Mouse (Mus musculus): ENCODE measurements around the gene Apold1. TPM values are rescaled to one million over a fixed set of nuclear protein-coding genes. Genes with fewer than 3 reads are reported as not detected.

The Apold1 gene
- total RNA-seq (2021): 1 to 10 TPM; 1.6 to 4.9 TPM
- long read RNA-seq, experiment 1, partial matches to known transcripts: 0 of 2 reads
- long read RNA-seq, experiment 1, other reads (novel, unspliced or antisense): 0 of 2 reads
- long read RNA-seq, experiment 2, transcript Apold1-201 (2 exons, 3,567 nt): major isoform, 5 of 5 reads
- long read RNA-seq, experiment 2, partial matches to known transcripts: 0 of 5 reads
- long read RNA-seq, experiment 2, other reads (novel, unspliced or antisense): 0 of 5 reads

- DNase-seq (ENCODE audit: low spot score): peak; percentile 34
Observed at GRCm38 (mm10) chr6:134981231-134982062, at the start of gene Apold1. Gene Apold1, plus strand, starts transcription at chr6:134981718.

- no peak for DNase-seq (ENCODE audit: low spot score)
Observed at GRCm38 (mm10) chr6:134932486-134933206, 48.9 kb upstream of the Apold1 start.

GRCm38 (mm10) chr6:134933207-134933558, 48.3 kb upstream of the Apold1 start:
- DNase-seq (ENCODE audit: low spot score): no peak

GRCm38 (mm10) chr6:134934305-134934704, 47.2 kb upstream of the Apold1 start:
- DNase-seq (ENCODE audit: low spot score): no peak

- DNase-seq (ENCODE audit: low spot score): no peak
Observed at GRCm38 (mm10) chr6:134939781-134940180, 41.7 kb upstream of the Apold1 start.

- DNase-seq (ENCODE audit: low spot score): no peak
Observed at GRCm38 (mm10) chr6:134943759-134944407, 37.6 kb upstream of the Apold1 start.

- no peak for DNase-seq (ENCODE audit: low spot score)
Observed at GRCm38 (mm10) chr6:134946054-134946453, 35.5 kb upstream of the Apold1 start.

- DNase-seq (ENCODE audit: low spot score): no peak
Observed at GRCm38 (mm10) chr6:134946858-134947257, 34.7 kb upstream of the Apold1 start.

- DNase-seq (ENCODE audit: low spot score): peak; percentile 73
Observed at GRCm38 (mm10) chr6:134947311-134948087, 34.0 kb upstream of the Apold1 start.

- DNase-seq (ENCODE audit: low spot score): no peak
Observed at GRCm38 (mm10) chr6:134948522-134949061, 32.9 kb upstream of the Apold1 start.

GRCm38 (mm10) chr6:134949241-134949640, 32.3 kb upstream of the Apold1 start:
- DNase-seq (ENCODE audit: low spot score): no peak

GRCm38 (mm10) chr6:134951364-134951763, 30.2 kb upstream of the Apold1 start:
- DNase-seq (ENCODE audit: low spot score): no peak

GRCm38 (mm10) chr6:134953976-134954375, 27.5 kb upstream of the Apold1 start:
- DNase-seq (ENCODE audit: low spot score): no peak

GRCm38 (mm10) chr6:134956388-134956787, 25.1 kb upstream of the Apold1 start:
- DNase-seq (ENCODE audit: low spot score): no peak

GRCm38 (mm10) chr6:134961286-134961685, 20.2 kb upstream of the Apold1 start:
- no peak for DNase-seq (ENCODE audit: low spot score)

GRCm38 (mm10) chr6:134961858-134962517, 19.5 kb upstream of the Apold1 start:
- DNase-seq (ENCODE audit: low spot score): no peak

- no peak for DNase-seq (ENCODE audit: low spot score)
Observed at GRCm38 (mm10) chr6:134962518-134962893, 19.0 kb upstream of the Apold1 start.

GRCm38 (mm10) chr6:134963910-134964309, 17.6 kb upstream of the Apold1 start:
- DNase-seq (ENCODE audit: low spot score): no peak

- no peak for DNase-seq (ENCODE audit: low spot score)
Observed at GRCm38 (mm10) chr6:134966681-134967080, 14.8 kb upstream of the Apold1 start.

GRCm38 (mm10) chr6:134968326-134968725, 13.2 kb upstream of the Apold1 start:
- no peak for DNase-seq (ENCODE audit: low spot score)

All from gastrocnemius, adult 18-20 months (tissue).